Mouse (Mus musculus): ENCODE data around the gene Fam110a. TPM values are rescaled to one million over a fixed set of nuclear protein-coding genes. Genes with fewer than 3 reads are reported as not detected.

Fam110a gene
- total RNA-seq (2021) = 1 to 10 TPM; 7.3 to 9.7 TPM
- long read RNA-seq, transcript Fam110a-201 (2 exons, 1,754 nt) = major isoform, 10 of 11 reads
- long read RNA-seq, partial matches to known transcripts = 1 of 11 reads
- long read RNA-seq, other reads (novel, unspliced or antisense) = 0 of 11 reads

DNA sequence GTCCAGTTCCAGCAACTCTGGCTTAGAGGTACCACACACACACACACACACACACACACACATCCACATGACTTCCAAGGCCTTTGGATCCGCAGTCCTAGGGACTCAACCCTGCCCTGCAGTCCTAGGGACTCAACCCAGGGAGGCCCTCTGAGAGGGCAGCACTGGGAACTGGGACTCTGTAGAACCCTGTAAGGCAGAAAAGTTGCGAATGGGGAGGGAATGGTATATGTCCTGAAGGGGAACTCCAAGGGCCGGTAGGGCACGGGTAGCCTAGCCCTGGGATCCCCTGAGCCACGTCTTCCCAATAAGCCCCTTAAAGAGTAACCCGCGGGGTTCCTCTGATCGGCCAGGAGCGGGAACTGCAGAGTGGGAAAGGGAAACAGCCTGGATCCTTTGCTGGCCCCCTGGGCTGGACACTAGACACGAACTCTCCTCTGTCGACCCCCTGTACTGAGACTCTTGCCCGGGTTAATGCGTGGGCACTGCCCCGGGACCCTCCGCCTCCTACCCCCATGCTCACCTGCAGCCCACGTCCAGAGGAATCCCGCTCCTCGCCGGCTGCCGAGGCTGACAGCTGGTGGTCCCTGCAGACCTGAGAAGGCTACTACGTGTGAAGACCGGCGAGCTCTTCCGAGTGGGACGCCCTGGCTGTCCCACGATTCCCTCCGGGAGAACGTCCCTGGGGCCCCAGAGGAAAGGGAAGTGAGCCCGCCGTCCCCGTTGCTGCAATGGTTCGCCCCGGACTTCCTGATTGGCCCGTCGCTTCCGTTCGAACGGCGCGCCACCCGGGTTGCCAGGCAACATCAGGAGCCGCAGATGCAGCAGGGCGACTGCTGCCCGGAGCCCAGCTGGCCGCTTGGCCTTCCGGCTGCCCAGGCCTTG lies at the start of gene Fam110a:
Gene Fam110a, minus strand, starts transcription at position 750 of the 885 bp plus-strand sequence.
- DNase-seq (ENCODE audit: low spot score in 2 of 2) = peak; percentile 87 to 93

DNA sequence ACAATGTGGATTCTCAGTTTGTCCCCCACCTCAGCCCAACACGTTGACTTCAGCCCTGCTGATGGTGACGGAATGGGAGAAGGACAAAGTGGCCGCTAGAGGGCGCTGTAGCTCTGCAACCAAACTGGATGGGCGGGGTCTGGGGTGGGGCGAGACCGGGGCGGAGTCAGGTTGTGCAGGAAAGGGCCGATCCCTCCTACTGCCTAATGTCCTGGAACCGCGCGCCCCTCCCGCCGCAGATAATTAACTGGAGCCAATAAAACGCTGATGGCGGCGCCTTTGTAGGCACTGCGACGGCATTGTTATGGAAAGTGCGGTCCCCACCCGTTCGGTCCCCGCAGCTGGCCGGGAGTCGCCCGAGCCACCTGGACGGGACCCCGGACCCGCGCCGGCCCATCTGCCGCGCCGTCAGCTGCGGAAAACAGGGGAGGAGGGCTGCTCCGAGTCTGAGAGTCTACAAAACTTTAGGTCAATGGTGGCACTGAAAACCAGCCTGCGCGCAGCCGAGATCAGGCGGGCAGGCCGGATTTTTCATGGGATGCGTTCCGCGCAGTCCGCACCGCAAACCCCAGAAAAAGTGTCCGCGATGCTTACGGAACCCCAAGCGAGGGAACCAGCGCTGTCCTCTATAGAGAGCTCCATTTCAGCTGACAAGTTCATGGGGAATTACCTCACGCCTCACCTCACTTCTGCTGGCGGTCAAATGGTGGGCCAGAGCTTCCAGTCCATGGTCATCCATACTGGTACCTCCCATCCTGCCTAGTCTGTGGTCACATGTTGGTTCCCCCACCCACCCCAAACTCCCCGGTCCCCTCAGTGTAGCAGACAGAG lies 49.4 kb upstream of the Fam110a start:
- DNase-seq (ENCODE audit: low spot score in 2 of 2) = peak; percentile 69 to 89

DNA sequence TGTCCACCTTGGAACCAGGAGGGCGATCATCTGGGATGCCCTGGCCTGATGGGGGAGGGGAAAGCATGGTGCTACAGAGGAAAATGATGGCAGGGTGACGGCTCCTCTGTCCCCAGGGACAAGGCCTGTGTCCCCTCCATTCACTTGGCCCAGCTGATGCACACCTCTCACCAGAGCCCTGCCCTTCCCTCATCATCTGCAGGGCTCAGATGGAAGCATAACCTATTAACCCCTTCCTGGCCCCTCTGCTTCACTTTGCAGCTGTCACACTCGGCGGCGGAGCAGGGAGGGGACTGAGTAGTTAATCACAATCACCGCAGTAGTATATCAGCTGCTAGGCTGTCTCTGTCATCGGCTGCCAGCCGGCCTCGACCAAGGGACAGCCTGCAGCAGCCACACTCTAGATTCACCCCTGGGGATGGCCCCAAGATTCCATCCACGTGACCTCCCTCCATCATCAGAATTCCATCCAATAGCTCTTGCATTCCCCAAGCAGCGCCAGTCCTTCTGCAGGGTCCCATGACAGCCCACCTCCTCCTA lies 44.9 kb upstream of the Fam110a start:
- DNase-seq (ENCODE audit: low spot score in 2 of 2) = no peak

DNA sequence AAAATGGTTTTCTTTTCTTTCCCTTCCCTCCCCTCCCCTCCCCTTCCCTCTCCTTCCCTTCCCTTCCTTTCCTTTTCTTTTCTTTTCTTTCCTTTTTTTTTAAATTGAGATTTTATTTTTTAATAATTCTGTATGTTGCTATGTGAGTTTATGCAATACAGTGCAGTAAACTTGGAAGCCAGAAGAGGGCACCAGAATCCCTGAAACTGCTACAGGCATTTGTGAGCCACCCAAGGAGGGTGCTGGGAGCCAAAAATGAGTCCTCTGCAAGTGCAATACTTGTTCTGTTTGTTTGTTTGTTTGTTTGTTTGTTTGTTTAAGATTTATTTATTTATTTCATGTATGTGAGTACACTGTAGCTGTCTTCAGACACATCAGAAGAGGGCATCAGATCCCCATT lies 42.0 kb upstream of the Fam110a start:
- DNase-seq (ENCODE audit: low spot score in 2 of 2) = no peak

DNA sequence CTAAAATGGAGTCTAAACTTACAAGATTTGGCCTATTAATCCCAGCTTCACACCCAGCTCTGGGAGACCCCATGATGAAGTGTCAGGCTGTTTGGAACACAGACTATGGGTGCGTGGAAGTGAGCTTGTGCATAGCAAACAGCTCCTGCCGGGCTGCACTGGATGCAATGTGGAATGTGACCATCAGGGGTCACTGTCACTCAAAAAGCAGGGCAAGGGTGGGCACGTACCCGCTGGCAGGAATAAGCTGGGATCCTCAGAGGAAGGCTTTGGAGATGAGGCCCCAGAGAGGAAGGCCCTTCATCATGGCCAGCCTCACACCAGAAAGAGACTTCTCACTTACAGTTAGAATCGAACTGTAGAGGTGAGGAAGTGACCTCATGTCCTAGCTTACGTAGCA lies 40.2 kb upstream of the Fam110a start:
- peak in 1 of 2 experiments; percentile 58 for DNase-seq (ENCODE audit: low spot score in 2 of 2)

DNA sequence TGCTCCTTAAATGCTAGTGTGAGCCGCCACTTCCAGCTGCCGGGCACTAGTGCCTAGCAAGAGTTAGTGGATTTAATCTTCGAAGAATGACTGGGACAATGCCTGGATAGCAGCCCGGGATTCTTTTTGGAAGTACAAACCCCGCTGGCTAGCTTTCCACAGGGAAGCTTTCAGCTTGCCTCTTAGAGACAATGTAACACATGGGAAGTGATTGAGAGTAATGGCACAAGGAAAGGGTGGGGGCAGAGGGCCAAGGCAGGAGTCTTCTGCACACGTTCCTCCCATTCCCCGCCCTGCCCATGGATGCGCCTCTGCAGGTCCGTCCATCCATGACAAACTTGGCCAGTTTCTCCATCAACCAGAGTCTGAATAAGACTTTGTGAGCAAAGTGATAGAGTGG lies 36.6 kb upstream of the Fam110a start:
- no peak for DNase-seq (ENCODE audit: low spot score in 2 of 2)

DNA sequence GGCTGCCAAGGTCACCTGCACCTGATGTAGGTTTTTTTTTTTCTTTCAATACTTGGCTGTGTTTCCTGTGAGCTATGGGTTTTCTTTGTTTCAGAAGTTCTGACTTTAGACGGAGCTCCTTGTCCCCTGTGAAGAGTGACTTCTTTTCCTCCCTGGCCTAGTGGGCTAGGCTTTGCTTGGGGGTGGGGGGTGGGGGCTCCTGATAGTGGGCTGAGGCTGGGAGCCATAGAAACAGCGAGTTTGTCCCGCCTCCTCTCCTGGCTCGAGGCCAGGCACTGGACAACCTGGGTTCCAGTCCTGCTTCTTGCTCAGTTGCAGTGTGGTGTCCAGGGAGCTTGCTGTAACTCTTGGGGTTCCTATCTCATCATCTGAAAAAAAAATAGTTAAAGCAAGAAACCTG lies 36.0 kb upstream of the Fam110a start:
- no peak for DNase-seq (ENCODE audit: low spot score in 2 of 2)

DNA sequence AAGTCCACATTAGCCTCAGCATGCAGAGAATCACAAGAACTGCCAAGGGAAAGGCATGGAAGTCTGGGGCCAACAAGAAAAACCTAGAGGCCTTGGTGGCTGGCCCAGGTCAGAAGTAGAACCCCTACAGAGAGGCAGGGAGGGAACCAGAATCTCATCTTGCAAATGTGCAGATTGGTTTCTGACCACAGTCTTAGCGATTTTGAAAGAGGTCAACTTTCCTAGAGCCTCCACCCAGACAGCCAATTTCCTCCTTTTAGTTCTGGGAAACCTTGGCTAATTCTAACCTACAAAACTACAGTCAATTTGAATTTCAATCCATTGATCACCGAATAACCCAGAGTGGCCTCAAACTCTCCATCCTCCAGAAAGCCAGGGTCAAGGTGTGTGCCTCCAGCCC lies 32.7 kb upstream of the Fam110a start:
- no peak for DNase-seq (ENCODE audit: low spot score in 2 of 2)

DNA sequence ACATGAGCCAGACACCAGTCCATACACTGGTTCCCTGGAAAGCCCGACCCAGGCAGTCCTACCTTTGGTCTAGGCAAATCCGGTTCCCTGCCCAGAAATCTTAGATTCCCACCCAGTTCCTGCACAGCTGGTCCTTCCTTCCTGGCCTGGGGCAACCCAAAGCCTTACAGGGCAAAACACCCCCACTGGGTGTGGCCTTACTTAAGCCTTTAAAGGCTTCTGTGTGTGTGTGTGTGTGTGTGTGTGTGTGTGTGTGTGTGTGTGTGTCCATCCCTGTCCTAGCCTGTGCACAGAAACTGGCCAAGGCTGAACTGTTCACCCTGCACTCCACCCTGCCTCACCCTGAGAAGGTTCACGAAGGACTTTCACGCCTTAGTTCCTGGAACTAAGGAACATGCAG lies 32.2 kb upstream of the Fam110a start:
- no peak for DNase-seq (ENCODE audit: low spot score in 2 of 2)

DNA sequence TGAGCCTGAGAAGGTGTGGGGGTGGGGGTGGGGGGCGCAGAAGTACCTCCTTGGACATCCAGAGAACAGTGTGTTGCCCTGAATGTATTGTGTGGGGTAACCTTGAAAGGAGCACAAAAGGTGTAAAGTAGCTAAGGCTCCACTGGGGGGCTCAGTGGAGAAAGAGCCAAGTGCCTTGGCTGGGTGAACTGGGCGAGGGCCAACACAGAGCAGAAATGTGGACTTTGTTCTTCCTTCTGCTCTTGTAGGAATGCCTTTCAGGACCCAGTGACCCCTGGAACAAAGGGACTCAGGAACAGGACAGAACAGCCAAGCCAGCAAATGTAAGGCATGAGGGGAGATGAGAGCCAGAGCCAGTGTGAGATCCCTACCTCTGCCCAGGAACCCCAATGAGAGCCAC lies 31.7 kb upstream of the Fam110a start:
- no peak for DNase-seq (ENCODE audit: low spot score in 2 of 2)

DNA sequence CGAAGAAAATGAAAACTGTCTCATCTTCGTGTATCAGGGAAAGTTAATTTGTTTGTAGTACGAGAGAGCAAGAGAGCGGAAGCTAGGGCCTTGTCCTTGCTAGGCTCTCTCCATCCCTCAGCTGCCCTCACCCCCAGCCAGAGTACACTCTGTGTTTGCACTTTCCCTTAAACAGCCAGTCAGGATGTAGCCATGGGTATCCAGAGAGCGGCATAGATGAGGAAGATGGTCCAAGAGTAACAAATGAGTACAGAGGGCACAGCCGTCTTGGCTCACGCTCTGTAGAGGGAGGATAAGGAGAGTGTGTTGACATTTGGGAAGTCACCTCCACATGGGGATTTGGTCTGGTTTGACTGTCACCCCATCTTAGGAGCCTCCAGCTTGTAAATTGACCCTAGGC lies 30.6 kb upstream of the Fam110a start:
- DNase-seq (ENCODE audit: low spot score in 2 of 2) = no peak

DNA sequence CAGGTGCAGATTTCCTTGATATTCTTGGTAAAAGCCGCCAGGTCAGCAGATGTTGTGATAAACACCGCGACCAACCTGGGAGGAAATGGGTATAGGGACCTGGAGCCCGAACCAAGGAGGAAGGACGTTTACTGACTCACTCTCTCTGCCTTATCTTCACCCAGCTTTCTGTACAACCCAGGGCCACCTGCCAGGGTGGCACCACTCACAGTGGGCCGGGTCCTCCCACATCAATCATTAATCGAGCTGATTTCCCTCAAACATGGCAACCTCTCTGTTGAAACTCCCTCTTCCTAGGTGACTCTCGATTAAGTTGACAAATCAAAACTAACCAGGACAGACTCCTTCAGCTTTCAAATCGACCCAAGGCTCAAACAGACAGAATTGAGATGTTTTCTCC lies 30.2 kb upstream of the Fam110a start:
- no peak for DNase-seq (ENCODE audit: low spot score in 2 of 2)

DNA sequence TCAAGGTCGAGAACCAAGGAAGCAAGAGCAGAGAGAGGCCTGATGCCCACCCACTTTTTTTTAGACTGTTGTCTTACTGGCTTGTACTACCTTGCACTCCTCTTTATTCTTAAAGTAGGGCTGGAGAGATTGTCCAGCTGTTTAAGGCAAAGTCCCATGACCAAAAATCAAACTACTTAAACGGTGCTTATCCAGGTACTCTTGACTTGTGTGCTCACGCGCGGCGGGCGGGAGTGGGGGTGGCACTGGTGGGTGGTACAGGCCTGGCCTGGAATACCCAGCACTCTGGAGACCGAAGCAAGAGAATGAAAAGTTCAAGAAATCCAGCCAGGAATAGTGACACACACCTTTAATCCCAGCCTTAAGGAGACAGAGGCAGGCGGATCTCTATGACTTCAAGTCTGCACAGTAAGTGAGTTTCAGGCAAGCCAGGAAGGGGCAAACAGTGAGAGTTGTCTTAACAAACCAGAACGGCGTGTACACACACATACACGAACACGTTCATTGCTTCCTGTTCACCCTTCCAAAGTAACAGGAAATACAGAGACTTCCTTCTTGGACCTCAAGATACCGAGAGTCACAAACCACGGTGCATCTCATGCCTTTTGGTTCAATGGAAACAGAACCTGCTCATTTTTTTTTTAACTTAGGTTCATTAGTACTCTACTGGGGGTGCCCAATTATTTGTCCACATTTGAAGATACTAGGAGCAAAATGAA lies 29.2 kb upstream of the Fam110a start:
- DNase-seq (ENCODE audit: low spot score in 2 of 2) = no peak

DNA sequence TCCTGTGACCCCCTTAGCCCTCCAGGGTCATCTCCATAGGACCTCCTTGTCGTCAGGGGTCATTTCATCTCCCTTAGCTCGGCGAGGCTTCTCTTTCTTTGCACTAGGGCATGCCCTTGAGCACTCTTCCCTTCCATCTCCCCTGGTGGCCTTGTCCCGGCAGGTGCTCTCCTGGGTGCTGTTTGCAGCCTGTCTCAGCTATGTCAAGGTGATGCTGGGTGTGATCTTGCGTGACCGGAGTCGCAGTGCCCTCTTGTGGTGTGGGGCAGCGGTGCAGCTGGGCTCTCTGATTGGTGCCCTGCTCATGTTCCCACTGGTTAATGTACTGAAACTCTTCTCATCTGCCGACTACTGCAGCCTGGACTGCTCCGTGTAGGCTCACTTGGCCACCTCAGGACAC lies 27.8 kb upstream of the Fam110a start:
- peak in 1 of 2 experiments; percentile 52 for DNase-seq (ENCODE audit: low spot score in 2 of 2)

DNA sequence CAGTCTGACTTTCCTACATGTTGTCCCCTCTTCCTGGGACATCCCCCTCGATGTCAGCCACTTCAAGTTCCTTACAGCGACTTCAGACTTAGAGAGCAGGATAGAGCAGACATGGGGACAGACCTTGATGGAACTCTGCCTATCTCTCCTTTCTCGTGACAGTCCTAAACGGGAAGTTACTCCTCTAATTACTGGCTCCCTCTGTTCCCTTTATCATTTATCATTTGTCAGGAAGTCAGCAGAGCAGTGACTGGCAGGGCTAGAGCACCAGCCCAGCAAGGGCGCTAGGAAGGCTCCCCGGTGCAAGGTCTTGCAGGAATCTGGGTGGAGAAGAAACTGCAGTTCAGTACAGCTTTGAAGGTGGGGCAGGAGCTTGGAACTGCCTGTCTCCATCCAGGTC lies 22.5 kb upstream of the Fam110a start:
- DNase-seq (ENCODE audit: low spot score in 2 of 2) = no peak

DNA sequence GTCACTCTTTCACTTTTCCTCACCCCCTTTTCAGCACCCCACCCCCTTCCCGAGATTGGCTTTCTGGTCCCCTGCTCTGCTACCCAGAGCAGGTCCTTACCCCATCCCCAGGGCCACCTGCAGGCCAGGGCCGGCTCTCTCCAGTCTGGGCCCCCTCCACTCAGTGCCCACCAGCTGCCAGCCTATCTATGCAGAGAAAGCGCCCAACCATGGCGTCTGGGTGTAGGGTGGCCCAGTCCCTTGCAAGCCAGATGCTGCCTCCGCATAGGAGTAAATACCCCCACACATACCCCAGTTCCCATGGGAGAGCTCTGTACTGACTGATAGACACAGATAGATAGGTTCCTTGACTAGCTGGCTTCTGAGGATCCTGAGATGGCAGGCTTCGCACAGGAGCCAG lies 20.7 kb upstream of the Fam110a start:
- DNase-seq (ENCODE audit: low spot score in 2 of 2) = no peak

DNA sequence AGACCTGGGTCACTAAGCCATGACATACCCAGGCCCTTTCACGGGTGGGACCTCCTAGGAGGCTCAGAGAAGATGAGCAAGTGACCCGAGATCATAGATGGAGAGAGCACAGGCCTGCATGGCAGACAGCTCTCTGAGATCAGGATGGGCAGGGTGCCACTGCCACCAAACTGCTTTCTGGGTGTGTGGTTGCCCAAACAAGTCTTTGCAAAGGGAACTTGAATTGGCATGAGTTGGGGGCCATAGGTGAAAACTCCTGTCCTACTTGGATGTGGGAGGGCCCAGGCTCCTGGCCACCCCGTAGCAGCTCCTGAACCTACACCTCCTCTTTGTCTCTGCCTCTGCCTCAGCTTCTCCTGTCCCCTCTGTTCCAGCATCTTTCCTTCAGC lies 20.3 kb upstream of the Fam110a start:
- DNase-seq (ENCODE audit: low spot score in 2 of 2) = no peak

DNA sequence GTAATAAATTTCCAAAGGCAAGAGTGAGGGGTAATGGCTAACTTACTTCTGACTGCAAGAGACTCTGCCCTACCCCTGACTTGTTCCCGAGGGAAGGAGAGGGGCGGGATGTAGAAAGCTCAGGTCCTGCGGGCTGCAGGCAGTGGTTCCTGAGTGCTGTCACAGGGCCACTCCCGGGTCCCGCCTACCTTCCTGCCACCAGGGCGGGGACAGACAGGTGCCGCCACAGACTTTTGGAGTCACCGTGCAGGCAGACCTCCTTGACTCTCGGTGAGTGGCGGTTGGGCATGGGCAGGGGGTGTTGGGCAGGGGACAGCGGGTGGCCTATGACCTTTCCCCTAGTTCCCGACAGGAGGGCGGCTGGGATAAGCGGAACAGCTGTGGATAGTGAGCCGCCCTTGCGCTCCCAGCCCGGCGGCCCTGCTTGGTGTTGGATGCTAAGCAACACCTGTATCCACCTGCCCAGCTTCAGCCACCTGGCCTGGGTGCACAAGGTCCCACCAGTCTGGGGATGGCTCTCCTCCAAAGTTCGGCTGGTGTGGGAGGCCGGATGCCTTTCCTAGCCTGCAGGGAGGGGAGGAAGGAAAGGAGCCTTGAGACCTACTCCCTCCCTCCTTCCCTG lies 19.8 kb upstream of the Fam110a start:
- DNase-seq (ENCODE audit: low spot score in 2 of 2) = no peak

DNA sequence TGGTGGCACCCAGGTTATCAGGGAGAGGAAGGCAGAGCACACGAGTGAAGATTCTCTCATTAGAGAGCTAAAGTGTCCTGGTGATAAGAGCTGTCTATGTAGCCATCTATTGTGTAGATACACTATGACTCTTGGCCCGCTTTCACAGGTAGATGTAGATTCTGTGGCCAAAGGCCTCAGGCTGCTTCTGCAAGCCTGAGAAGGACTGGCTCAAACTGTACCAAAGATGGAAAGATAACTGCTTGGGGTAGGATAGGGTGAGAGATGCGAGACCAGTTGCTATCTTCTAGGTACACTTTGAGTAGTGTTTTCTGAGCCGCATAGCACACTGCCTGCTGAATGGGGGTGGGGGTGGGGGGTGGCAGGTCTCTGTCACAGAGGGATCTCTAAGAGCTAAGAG lies 18.9 kb upstream of the Fam110a start:
- no peak for DNase-seq (ENCODE audit: low spot score in 2 of 2)

DNA sequence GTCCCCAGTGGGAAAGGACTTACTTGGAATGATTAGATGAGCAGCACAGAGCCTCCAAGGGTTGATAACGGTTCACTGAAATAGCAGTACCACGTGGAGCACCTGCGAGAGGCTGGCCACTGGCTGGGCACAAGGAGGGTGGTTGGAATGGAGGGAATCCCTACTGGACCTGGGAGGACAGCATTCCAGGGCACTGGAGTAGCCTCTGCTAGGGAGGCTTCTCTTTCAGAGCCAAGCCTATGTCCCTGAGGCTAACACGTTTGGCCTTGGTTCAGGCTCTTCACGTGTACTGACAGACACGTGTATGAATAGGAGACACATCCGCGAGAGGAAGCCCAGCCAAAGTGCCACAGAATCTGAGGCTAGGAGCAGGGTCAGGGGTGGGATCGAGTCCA lies 18.5 kb upstream of the Fam110a start:
- DNase-seq (ENCODE audit: low spot score in 2 of 2) = no peak

All from layer of hippocampus, adult 18-20 months (tissue).